Mouse (Mus musculus): ENCODE results near the gene 4930404H24Rik. TPM values are rescaled to one million over a fixed set of nuclear protein-coding genes. Genes with fewer than 3 reads are reported as not detected.

The 4930404H24Rik gene
- polyA plus RNA-seq, 1 experiment from 2014 or later = not detected

DNA sequence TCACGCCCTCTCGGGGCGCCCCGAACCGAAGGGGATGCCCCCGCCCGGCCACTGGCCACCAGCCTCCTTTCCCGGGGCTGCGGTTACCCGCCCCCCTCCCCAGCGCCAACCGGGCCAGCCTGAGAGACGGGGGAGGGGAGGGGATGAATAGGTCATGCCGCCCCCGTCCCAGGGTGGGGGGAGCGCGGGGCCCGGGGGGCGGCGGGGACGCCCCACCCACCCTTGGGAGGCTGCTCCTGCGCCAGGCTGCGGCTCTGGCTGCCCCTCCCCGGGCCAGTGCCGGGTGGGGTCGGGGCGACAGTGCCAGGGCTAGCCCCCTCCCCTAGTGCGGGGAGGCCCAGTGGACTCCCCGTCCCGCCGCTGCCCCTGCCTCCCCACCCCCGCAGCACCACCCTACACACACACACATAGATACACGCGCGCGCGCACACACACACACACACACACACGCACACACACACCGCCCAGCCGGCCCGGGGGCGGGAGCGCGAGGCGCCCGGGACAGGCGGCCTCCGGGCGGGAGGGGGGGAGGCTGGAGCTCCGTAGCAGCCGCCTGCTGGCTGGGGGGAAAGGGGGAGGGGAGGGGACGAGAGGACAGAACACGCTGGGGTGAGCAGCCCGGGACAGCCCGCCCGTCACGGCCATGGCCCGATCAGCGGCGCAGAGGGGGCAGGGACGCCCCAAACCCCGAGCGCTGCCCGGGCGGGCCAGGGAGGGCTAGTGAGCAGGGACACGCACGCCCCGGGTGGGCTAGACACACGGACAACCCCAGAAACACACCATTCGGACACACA is 36.2 kb downstream of the 4930404H24Rik start:
- DNase-seq (ENCODE audit: low spot score) = peak; percentile 32

DNA sequence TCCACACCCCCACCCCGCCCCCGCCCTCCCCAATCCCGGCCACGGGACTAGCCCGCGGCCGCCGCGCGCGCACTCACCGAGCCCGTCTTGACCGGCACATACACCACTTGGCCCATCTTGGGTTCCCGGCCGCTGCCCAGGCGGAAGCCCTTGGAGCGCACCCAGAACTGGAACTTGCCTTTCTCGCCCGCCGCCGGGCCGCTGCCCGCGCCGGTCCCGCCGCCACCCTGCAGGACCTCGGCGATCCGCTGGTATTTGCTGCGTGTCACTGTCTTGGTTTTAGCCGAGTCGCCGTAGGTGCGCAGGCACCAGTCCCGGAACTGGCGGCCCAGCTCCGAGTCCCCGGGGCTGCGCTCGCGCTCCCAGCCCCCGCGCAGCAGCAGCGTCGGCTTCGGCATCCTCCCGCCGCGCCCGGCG is 36.8 kb downstream of the 4930404H24Rik start:
- H3K4me1 ChIP-seq (ENCODE audit: control insufficient read depth, insufficient read depth, low read length) = peaks cover 13% of the 10 kb centered on the region; the same call in 1 of the 2 replicates
- peak overlapping the region; percentile 67 for H3K4me3 ChIP-seq (ENCODE audit: low read depth, low read length)
- H3K4me2 ChIP-seq (ENCODE audit: low read depth, low read length) = peak overlapping the region; percentile 99
- no peaks in the 10 kb centered on the region for H3K9me3 ChIP-seq (ENCODE audit: control insufficient read depth, low read length)
- H3K27me3 ChIP-seq (replicated peaks; ENCODE audit: control insufficient read depth, insufficient read depth, low read length) = peaks cover 32% of the 10 kb centered on the region
- no peaks in the 10 kb centered on the region for H3K36me3 ChIP-seq (ENCODE audit: control insufficient read depth, insufficient read depth, low read length)
- peak; percentile 5 for DNase-seq (ENCODE audit: low spot score)
- 0% methylated on average over 11 of the region's 53 CpGs for WGBS
- H3K9ac ChIP-seq (ENCODE audit: low read depth, low read length) = peak overlapping the region; percentile 67
- H3K27ac ChIP-seq (replicated peaks; ENCODE audit: low read depth, low read length) = 0 out of 2 replicates have a peak overlapping the region, but pooled peaks have one; percentile 48
- 0 out of 2 replicates have a peak, but pooled peaks have one; percentile 1 for ATAC-seq (ENCODE audit: low read depth)

More for the DNA sequence above, 36.2 kb downstream of the 4930404H24Rik start:
- peak; percentile 15; the same call in 1 of the 2 replicates for ATAC-seq (ENCODE audit: low read depth)
- Histone ChIP-seq H3K27ac (replicated peaks; ENCODE audit: low read depth, low read length) (peak overlapping the region; percentile 61), H3K9ac (ENCODE audit: low read depth, low read length) (peak overlapping the region; percentile 67), H3K27me3 (replicated peaks; ENCODE audit: control insufficient read depth, insufficient read depth, low read length) (peaks cover 32% of the 10 kb centered on the region), H3K9me3 (ENCODE audit: control insufficient read depth, low read length) (no peaks in the 10 kb centered on the region), H3K4me3 (ENCODE audit: low read depth, low read length) (peak overlapping the region; percentile 67), H3K4me1 (ENCODE audit: control insufficient read depth, insufficient read depth, low read length) (peaks cover 13% of the 10 kb centered on the region; the same call in 1 of the 2 replicates), H3K4me2 (ENCODE audit: low read depth, low read length) (peak overlapping the region; percentile 99), H3K36me3 (ENCODE audit: control insufficient read depth, insufficient read depth, low read length) (no peaks in the 10 kb centered on the region)
- 0% methylated on average over 1 of the region's 70 CpGs for WGBS

- H3K9me3 ChIP-seq (ENCODE audit: control insufficient read depth, low read length) = no peaks in the 10 kb centered on the region
- H3K27ac ChIP-seq (replicated peaks; ENCODE audit: low read depth, low read length) = 0 out of 2 replicates have a peak within 1 kb of the TSS, but pooled peaks have one; percentile 48
- peak within 1 kb of the TSS; percentile 67 for H3K4me3 ChIP-seq (ENCODE audit: low read depth, low read length)
- no peaks in the 10 kb centered on the region for H3K36me3 ChIP-seq (ENCODE audit: control insufficient read depth, insufficient read depth, low read length)
- ATAC-seq (ENCODE audit: low read depth) = peak; percentile 11; the same call in 1 of the 2 replicates
- H3K27me3 ChIP-seq (replicated peaks; ENCODE audit: control insufficient read depth, insufficient read depth, low read length) = peaks cover 32% of the 10 kb centered on the region
- H3K4me1 ChIP-seq (ENCODE audit: control insufficient read depth, insufficient read depth, low read length) = peaks cover 13% of the 10 kb centered on the region; the same call in 1 of the 2 replicates
- peak within 1 kb of the TSS; percentile 99 for H3K4me2 ChIP-seq (ENCODE audit: low read depth, low read length)
- peak within 1 kb of the TSS; percentile 67 for H3K9ac ChIP-seq (ENCODE audit: low read depth, low read length)
- WGBS = 3% methylated on average over 11 of the region's 86 CpGs
- peak; percentile 34 for DNase-seq (ENCODE audit: low spot score)
These were observed 37.6 kb downstream of the 4930404H24Rik start, which contains the start of gene Nol4l for GRCm38 (mm10) chr2:153529931-153530766. Gene Nol4l (minus strand): TSS chr2:153529971.

GRCm38 (mm10) chr2:153530948-153531347 is 38.4 kb downstream of the 4930404H24Rik start:
- Histone ChIP-seq H3K9ac (ENCODE audit: low read depth, low read length) (no peak overlapping the region), H3K27ac (replicated peaks; ENCODE audit: low read depth, low read length) (no peak overlapping the region), H3K4me3 (ENCODE audit: low read depth, low read length) (peak overlapping the region; percentile 1; the same call in 1 of the 2 replicates), H3K27me3 (replicated peaks; ENCODE audit: control insufficient read depth, insufficient read depth, low read length) (peaks cover 31% of the 10 kb centered on the region), H3K36me3 (ENCODE audit: control insufficient read depth, insufficient read depth, low read length) (no peaks in the 10 kb centered on the region), H3K4me2 (ENCODE audit: low read depth, low read length) (no peak overlapping the region), H3K9me3 (ENCODE audit: control insufficient read depth, low read length) (no peaks in the 10 kb centered on the region), H3K4me1 (ENCODE audit: control insufficient read depth, insufficient read depth, low read length) (peaks cover 10% of the 10 kb centered on the region; the same call in 1 of the 2 replicates)
- ATAC-seq (ENCODE audit: low read depth) (no peak), DNase-seq (ENCODE audit: low spot score) (no peak)
- 53% methylated on average over 5 of the region's 5 CpGs for WGBS

GRCm38 (mm10) chr2:153533981-153534380 is 41.4 kb downstream of the 4930404H24Rik start:
- ATAC-seq (ENCODE audit: low read depth) (no peak), DNase-seq (ENCODE audit: low spot score) (no peak)
- H3K27me3 ChIP-seq (replicated peaks; ENCODE audit: control insufficient read depth, insufficient read depth, low read length) = peaks cover 11% of the 10 kb centered on the region; the same call in 1 of the 2 replicates
- no peak overlapping the region for H3K9ac ChIP-seq (ENCODE audit: low read depth, low read length)
- H3K27ac ChIP-seq (replicated peaks; ENCODE audit: low read depth, low read length) = no peak overlapping the region
- H3K4me1 ChIP-seq (ENCODE audit: control insufficient read depth, insufficient read depth, low read length) = no peaks in the 10 kb centered on the region
- no peak overlapping the region for H3K4me3 ChIP-seq (ENCODE audit: low read depth, low read length)
- WGBS = 73% methylated on average over 1 of the region's 1 CpGs
- H3K36me3 ChIP-seq (ENCODE audit: control insufficient read depth, insufficient read depth, low read length) = no peaks in the 10 kb centered on the region
- H3K9me3 ChIP-seq (ENCODE audit: control insufficient read depth, low read length) = no peaks in the 10 kb centered on the region
- no peak overlapping the region for H3K4me2 ChIP-seq (ENCODE audit: low read depth, low read length)

DNA sequence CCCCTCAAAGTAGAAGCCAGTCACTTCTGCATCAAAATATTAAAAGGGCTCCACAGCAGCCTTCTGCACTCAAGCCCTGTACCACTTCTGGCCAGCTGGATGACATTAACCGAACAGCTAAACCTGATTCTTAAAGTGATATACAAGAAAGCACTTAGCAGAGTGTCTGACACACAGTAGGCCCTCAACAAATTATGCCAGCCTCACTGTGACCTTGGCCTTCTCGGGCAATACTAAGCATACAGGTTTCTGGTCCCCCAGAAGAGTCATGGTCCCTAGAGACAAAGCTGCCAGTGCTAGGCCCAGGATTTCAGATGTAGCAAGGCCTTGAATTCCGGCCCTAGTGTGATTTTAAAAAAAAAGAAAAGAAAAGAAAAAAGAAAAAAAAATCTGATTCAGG is 46.3 kb downstream of the 4930404H24Rik start:
- Histone ChIP-seq H3K27me3 (replicated peaks; ENCODE audit: control insufficient read depth, insufficient read depth, low read length) (no peaks in the 10 kb centered on the region), H3K4me3 (ENCODE audit: low read depth, low read length) (no peak overlapping the region), H3K36me3 (ENCODE audit: control insufficient read depth, insufficient read depth, low read length) (no peaks in the 10 kb centered on the region), H3K4me1 (ENCODE audit: control insufficient read depth, insufficient read depth, low read length) (no peaks in the 10 kb centered on the region), H3K27ac (replicated peaks; ENCODE audit: low read depth, low read length) (no peak overlapping the region), H3K9me3 (ENCODE audit: control insufficient read depth, low read length) (no peaks in the 10 kb centered on the region), H3K9ac (ENCODE audit: low read depth, low read length) (no peak overlapping the region), H3K4me2 (ENCODE audit: low read depth, low read length) (no peak overlapping the region)
- ATAC-seq (ENCODE audit: low read depth) = no peak
- no peak for DNase-seq (ENCODE audit: low spot score)
- WGBS = 77% methylated on average over 3 of the region's 3 CpGs

GRCm38 (mm10) chr2:153542936-153543668 is 50.5 kb downstream of the 4930404H24Rik start:
- no peak for DNase-seq (ENCODE audit: low spot score)
- WGBS = 79% methylated on average over 8 of the region's 8 CpGs
- no peaks in the 10 kb centered on the region for H3K4me1 ChIP-seq (ENCODE audit: control insufficient read depth, insufficient read depth, low read length)

More at GRCm38 (mm10) chr2:153542936-153543668, 50.5 kb downstream of the 4930404H24Rik start:
- no peaks in the 10 kb centered on the region for H3K36me3 ChIP-seq (ENCODE audit: control insufficient read depth, insufficient read depth, low read length)
- no peak for ATAC-seq (ENCODE audit: low read depth)
- H3K9me3 ChIP-seq (ENCODE audit: control insufficient read depth, low read length) = no peaks in the 10 kb centered on the region
- H3K27ac ChIP-seq (replicated peaks; ENCODE audit: low read depth, low read length) = no peak overlapping the region
- no peak overlapping the region for H3K9ac ChIP-seq (ENCODE audit: low read depth, low read length)
- no peak overlapping the region for H3K4me2 ChIP-seq (ENCODE audit: low read depth, low read length)
- no peak overlapping the region for H3K4me3 ChIP-seq (ENCODE audit: low read depth, low read length)
- no peaks in the 10 kb centered on the region for H3K27me3 ChIP-seq (replicated peaks; ENCODE audit: control insufficient read depth, insufficient read depth, low read length)

Measured in embryonic facial prominence, embryonic 14.5 days (tissue).